ENCODE assay signal across 8 mouse cellular contexts in the genomic region with DNA sequence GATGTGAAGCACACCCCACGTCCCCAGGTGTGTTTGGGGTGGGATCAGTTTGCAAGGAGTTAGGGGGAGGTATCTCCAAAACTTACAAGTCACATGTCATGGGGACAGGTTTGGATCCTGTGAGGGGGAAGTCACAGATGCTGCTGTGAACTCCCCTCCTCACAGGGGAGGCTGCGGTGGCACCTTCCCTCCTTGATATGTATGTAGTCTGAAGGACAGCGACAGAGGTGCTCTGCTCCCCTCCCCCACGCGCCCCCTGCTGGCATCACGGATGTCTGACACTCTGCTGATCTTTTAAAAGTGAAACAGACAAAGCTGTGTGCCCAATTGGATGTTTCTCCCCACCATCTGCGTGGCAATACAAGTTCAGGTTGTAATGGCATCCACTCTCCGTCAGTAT. TPM values are rescaled to one million over a fixed set of nuclear protein-coding genes. Genes with fewer than 3 reads are reported as not detected.
DNase-seq lines count a peak whose midpoint lies in the region; ATAC-seq and TF ChIP-seq lines count a peak whose summit lies in the region.

No protein-coding gene starts in this region.

- no peak overlapping the region for H3K27ac ChIP-seq in cerebellum, adult 2 months (ENCODE audit: insufficient read depth, low read length)
- no peak overlapping the region for H3K27ac ChIP-seq in heart, embryonic 10.5 days
- H3K27ac ChIP-seq in midbrain, embryonic 13.5 days, result no peak overlapping the region
- no peak overlapping the region for H3K27ac ChIP-seq in stomach, embryonic 15.5 days

- no peaks in the 10 kb centered on the region; the same call in none of the 2 replicates for H3K4me1 ChIP-seq in cerebellum, adult 2 months (ENCODE audit: control insufficient read depth, insufficient read depth, low read length)
- peaks cover 11% of the 10 kb centered on the region for H3K4me1 ChIP-seq in heart, embryonic 10.5 days
- H3K4me1 ChIP-seq in midbrain, embryonic 13.5 days (replicated peaks), result no peaks in the 10 kb centered on the region
- H3K4me1 ChIP-seq in stomach, embryonic 15.5 days, result 0 out of 2 replicates have a peak, but pooled peaks cover under 1% of the 10 kb centered on the region

- peak; percentile 21 to 41 for DNase-seq in cerebellum, adult 2 months
- no peak for DNase-seq in cerebellum, adult 8-10 months
- peak; percentile 80 for DNase-seq in heart, embryonic 10.5 days (ENCODE audit: low spot score)
- DNase-seq in kidney, postnatal 4 days, result peak; percentile 80

- no peak for TF ChIP-seq POLR2A in cerebellum, adult 2 months (IDR thresholded peaks at IDR 0.05; ENCODE audit: borderline replicate concordance, insufficient read depth, low read length)

- no peaks in the 10 kb centered on the region for H3K36me3 ChIP-seq in heart, embryonic 10.5 days
- H3K36me3 ChIP-seq in midbrain, embryonic 13.5 days, result no peaks in the 10 kb centered on the region
- no peaks in the 10 kb centered on the region for H3K36me3 ChIP-seq in stomach, embryonic 15.5 days

- WGBS in cerebellum, adult 2 months, result 19% methylated on average over 8 of the region's 8 CpGs
- WGBS in heart, embryonic 10.5 days, result 21% methylated on average over 8 of the region's 8 CpGs
- 28% methylated on average over 8 of the region's 8 CpGs for WGBS in midbrain, embryonic 13.5 days
- WGBS in stomach, embryonic 15.5 days, result 17% methylated on average over 8 of the region's 8 CpGs

- H3K9ac ChIP-seq in midbrain, embryonic 13.5 days (replicated peaks), result no peak overlapping the region
- no peak overlapping the region for H3K9ac ChIP-seq in stomach, embryonic 15.5 days

- ATAC-seq in CD4-positive, CD25-positive, alpha-beta regulatory T cell, adult 4 months, result peak; percentile 97
- peak; percentile 79 for ATAC-seq in common myeloid progenitor, adult 5-6 weeks (replicated peaks; ENCODE audit: low read depth, poor library complexity, severe bottlenecking)
- peak; percentile 62 for ATAC-seq in midbrain, embryonic 13.5 days
- ATAC-seq in stomach, embryonic 15.5 days (ENCODE audit: insufficient read depth, low FRiP score, low read depth), result 0 out of 2 replicates have a peak, but pooled peaks have one; percentile 25

- no peaks in the 10 kb centered on the region for H3K27me3 ChIP-seq in cerebellum, adult 2 months (ENCODE audit: control insufficient read depth, insufficient read depth, low read length)
- no peaks in the 10 kb centered on the region for H3K27me3 ChIP-seq in heart, embryonic 10.5 days (ENCODE audit: insufficient read depth, poor library complexity, severe bottlenecking)
- no peaks in the 10 kb centered on the region for H3K27me3 ChIP-seq in midbrain, embryonic 13.5 days
- H3K27me3 ChIP-seq in stomach, embryonic 15.5 days (replicated peaks), result no peaks in the 10 kb centered on the region

- TF ChIP-seq CTCF in cerebellum, adult 2 months (IDR thresholded peaks at IDR 0.05; ENCODE audit: borderline replicate concordance, insufficient read depth, low read depth, low read length), result peak; percentile 40; the same call in 1 of the 2 replicates

- H3K9me3 ChIP-seq in heart, embryonic 10.5 days, result no peaks in the 10 kb centered on the region
- H3K9me3 ChIP-seq in midbrain, embryonic 13.5 days, result no peaks in the 10 kb centered on the region
- no peaks in the 10 kb centered on the region for H3K9me3 ChIP-seq in stomach, embryonic 15.5 days

- H3K4me3 ChIP-seq in cerebellum, adult 2 months (replicated peaks; ENCODE audit: insufficient read depth, low read depth, low read length), result no peak overlapping the region
- H3K4me3 ChIP-seq in heart, embryonic 10.5 days, result no peak overlapping the region
- no peak overlapping the region for H3K4me3 ChIP-seq in midbrain, embryonic 13.5 days (replicated peaks)
- no peak overlapping the region for H3K4me3 ChIP-seq in stomach, embryonic 15.5 days (replicated peaks)

- no peak overlapping the region for H3K4me2 ChIP-seq in midbrain, embryonic 13.5 days (replicated peaks)
- H3K4me2 ChIP-seq in stomach, embryonic 15.5 days, result no peak overlapping the region

RNA-seq across cellular contexts. Expression of a gene that starts 35.5 kb away (rescaled TPM):
- polyA plus RNA-seq in cerebellum, adult 2 months (2012; rRNA removed), result 9.9 and 11.7 TPM in 2 replicates
- polyA plus RNA-seq in CD4-positive, CD25-positive, alpha-beta regulatory T cell, adult 4 months (2017; shearing (Covaris generic)), result 1 to 10 TPM; 5.4 to 5.6 TPM
- 16.1 and 18.9 TPM in 2 replicates for total RNA-seq in common myeloid progenitor, adult 5-6 weeks (2017)
- polyA plus RNA-seq in heart, embryonic 10.5 days (2016; fragmentation: Nextera tagmentation; extraction: Ambion mirVana), result 7.1 and 8.7 TPM in 2 replicates
- polyA plus RNA-seq in midbrain, embryonic 13.5 days (2015; fragmentation: Nextera tagmentation; extraction: Ambion mirVana), result 8.0 and 8.3 TPM in 2 replicates
- polyA plus RNA-seq in stomach, embryonic 15.5 days (2015; fragmentation: Nextera tagmentation; extraction: Ambion mirVana), result 9.4 and 10.7 TPM in 2 replicates

Comparison
In these comparisons a context has a peak if more than half of its experiments do, and no peak if none do; other contexts are left out.
1. ATAC-seq: peak in every context shown above with its lines; median percentile 97 in CD4-positive, CD25-positive, alpha-beta regulatory T cell, adult 4 months; 79 in common myeloid progenitor, adult 5-6 weeks; 62 in midbrain, embryonic 13.5 days; 25 in stomach, embryonic 15.5 days.